Mouse (Mus musculus) stomach, embryonic 15.5 days (tissue): Measurements from ENCODE around the gene Mgat2. TPM values are rescaled to one million over a fixed set of nuclear protein-coding genes. Genes with fewer than 3 reads are reported as not detected.
"Not testable (repeated sequence)": the region's sequence is repeated elsewhere in the genome, so short reads cannot be mapped to it uniquely, and the experiment has no call there.

ENCODE experiments used
- ATAC-seq: fragments of 200-750 bp; cut with Nextera tagmentation; 2 replicates; pipeline ENCODE4 v1.8.0; 2017; ENCODE audit warnings: low read depth, moderate number of reproducible peaks, moderate TSS enrichment; ENCODE audit not compliant: insufficient read depth, low FRiP score
- H3K27ac ChIP-seq: fragments of 300-500 bp; sonication (generic); 2 replicates; pipeline ENCODE4 v1.5.1; 2015; ENCODE audit warnings: mild to moderate bottlenecking, inconsistent platforms
- H3K27me3 ChIP-seq: fragments of 300-500 bp; sonication (generic); replicated peaks from 2 replicates; pipeline ENCODE4 v1.6.1; 2015; ENCODE audit warnings: inconsistent platforms
- H3K36me3 ChIP-seq: fragments of 300-500 bp; sonication (generic); 2 replicates; pipeline ENCODE4 v1.6.1; 2015; ENCODE audit warnings: inconsistent platforms
- H3K4me1 ChIP-seq: fragments of 300-500 bp; sonication (generic); 2 replicates; pipeline ENCODE4 v1.6.1; 2015; ENCODE audit warnings: inconsistent platforms
- H3K4me2 ChIP-seq: fragments of 300-500 bp; sonication (generic); 2 replicates; pipeline ENCODE4 v1.6.1; 2015; ENCODE audit warnings: mild to moderate bottlenecking, inconsistent platforms
- H3K4me3 ChIP-seq: fragments of 300-500 bp; sonication (generic); replicated peaks from 2 replicates; pipeline ENCODE4 v1.5.1; 2015; ENCODE audit warnings: inconsistent platforms
- H3K9ac ChIP-seq: fragments of 300-500 bp; sonication (generic); 2 replicates; pipeline ENCODE4 v1.6.1; 2015; ENCODE audit warnings: inconsistent platforms
- H3K9me3 ChIP-seq: fragments of 300-500 bp; sonication (generic); 2 replicates; pipeline ENCODE4 v1.6.1; 2016; ENCODE audit warnings: inconsistent platforms
- WGBS: fragments of 180-500 bp; shearing (Covaris S2); methylation state at CpG from one replicate; pipeline ENCODE4 v1.1.7; 2015; 5-methylcytosine and 5-hydroxymethylcytosine counted together
- polyA plus RNA-seq: library from polyadenylated mRNA; unstranded; fragments of >200 nt; fragmentation: Nextera tagmentation; extraction: Ambion mirVana; gene quantifications from 2 replicates; pipeline ENCODE4 v1.2.1, GENCODE M21; 2015

Gene Mgat2
- polyA plus RNA-seq = 63.6 and 67.4 TPM in 2 replicates

DNA sequence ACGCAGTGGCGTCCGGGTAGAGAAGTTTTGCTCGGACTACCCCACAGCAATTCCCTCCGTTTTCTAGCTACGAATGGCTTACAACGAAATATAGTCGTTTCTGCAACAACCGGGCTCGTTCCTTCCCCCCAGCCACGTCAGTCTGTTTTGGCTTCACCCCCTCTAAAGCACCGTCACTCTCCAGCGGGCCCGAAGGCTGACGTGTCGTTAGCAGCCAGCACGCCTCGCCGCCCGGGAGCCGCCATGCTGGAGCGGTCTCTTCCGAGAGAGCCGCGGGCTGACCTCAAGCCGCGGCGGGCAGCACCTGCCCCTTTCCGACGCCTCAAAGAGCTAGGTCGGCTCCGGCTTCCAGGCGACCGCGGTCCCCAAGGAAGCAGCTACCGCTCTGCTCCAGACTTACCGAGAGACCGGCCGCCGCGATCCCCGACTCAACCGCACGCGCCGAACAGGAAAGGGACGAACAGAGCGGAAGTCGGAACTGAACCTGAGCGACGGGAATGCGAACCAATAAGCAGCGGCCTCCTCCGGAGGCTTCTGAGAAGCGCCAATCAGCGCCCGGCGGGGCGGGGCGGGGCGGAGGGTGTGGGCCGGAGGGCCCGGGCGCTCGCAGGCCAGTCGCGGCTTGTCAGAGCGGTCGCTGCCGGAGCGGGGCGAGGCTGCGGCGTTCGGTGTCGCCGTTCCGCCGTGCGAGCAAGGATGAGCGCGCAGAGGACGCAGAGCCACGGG lies at the start of gene Mgat2, which contains the start of gene Rpl36al:
TSS of gene Mgat2 (plus strand) at position 575 of the 726 bp plus-strand sequence.
TSS of gene Rpl36al (minus strand) at position 501 of the 726 bp plus-strand sequence.
- under 1% methylated on average over 84 of the region's 84 CpGs for WGBS
- no peaks in the 10 kb centered on the region for H3K27me3 ChIP-seq
- peak; percentile 99 for ATAC-seq
- H3K9ac ChIP-seq = peak within 1 kb of the TSS; percentile 87
- H3K9me3 ChIP-seq = no peaks in the 10 kb centered on the region
- H3K4me1 ChIP-seq = peaks cover 17% of the 10 kb centered on the region
- H3K36me3 ChIP-seq = peaks cover 10% of the 10 kb centered on the region
- peak within 1 kb of the TSS; percentile 92 for H3K27ac ChIP-seq
- peak within 1 kb of the TSS; percentile 95 for H3K4me2 ChIP-seq
- H3K4me3 ChIP-seq = peak within 1 kb of the TSS; percentile 94

DNA sequence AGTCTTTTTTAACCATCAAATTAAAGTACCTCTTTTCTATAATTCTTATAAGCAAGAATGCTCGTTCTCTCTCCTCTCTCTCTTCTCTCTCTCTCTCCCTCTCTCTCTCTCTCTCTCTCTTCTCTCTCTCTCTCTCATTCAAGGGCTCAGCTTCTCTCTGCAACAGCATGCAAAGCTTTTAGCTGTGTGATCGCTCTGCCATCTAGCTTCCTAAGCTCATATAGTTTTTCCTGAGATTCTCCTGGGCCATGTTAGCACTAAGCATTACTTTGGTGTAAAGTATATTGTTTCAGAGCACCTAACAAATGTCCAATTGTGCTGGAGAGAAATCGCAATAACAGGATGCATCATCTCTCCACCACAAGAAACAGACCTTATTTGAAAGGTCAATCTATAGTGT lies 44.8 kb upstream of the Mgat2 start:
- WGBS = 81% methylated on average over 3 of the region's 3 CpGs
- H3K36me3 ChIP-seq = no peaks in the 10 kb centered on the region
- H3K27me3 ChIP-seq = no peaks in the 10 kb centered on the region
- H3K9ac ChIP-seq = no peak overlapping the region
- no peak overlapping the region for H3K27ac ChIP-seq
- no peak for ATAC-seq
- no peaks in the 10 kb centered on the region for H3K9me3 ChIP-seq
- no peak overlapping the region for H3K4me2 ChIP-seq
- no peaks in the 10 kb centered on the region for H3K4me1 ChIP-seq
- H3K4me3 ChIP-seq = no peak overlapping the region

DNA sequence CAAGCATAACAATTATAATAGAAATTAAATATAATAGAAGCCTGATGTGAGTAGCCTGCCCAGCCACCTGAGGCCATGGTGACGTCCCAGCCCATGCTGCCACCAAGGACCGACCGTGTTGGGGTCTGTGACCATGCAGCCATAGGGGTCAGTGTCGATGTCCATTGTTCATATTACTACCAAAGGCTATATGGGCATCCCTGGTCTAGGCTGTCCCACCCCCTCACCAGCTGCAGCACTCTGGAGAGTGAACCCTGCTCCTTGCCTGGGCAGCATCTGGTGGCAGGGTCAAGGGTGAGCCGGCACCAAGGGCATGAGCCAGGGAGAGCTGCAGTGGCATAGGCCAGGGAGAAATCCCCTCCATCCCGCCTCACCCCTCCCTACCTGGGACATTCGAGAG lies 44.1 kb upstream of the Mgat2 start:
- Histone ChIP-seq H3K9me3 (no peaks in the 10 kb centered on the region), H3K27me3 (no peaks in the 10 kb centered on the region), H3K27ac (no peak overlapping the region), H3K4me2 (no peak overlapping the region), H3K36me3 (no peaks in the 10 kb centered on the region), H3K4me3 (no peak overlapping the region), H3K4me1 (no peaks in the 10 kb centered on the region), H3K9ac (no peak overlapping the region)
- ATAC-seq = no peak
- WGBS = 84% methylated on average over 7 of the region's 7 CpGs

DNA sequence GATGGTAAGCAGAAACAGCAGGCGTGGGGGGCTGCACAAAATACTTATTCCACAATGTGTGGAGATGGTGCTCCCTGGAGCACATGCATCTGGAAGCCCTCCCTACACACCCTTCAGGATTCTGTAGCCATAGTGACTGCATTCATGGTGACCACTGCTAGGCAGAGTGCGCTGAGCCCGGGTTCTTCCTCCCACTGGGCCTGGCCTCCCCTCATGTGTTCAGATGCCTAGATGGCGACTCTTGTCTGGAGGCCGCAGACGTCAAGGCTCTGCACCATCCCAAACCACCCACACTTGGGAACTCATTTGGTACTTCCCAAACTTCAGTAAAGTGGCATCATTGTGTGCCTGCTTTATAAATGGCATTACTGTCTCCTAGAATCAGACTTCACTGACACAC lies 40.5 kb upstream of the Mgat2 start:
- Histone ChIP-seq H3K27ac (no peak overlapping the region), H3K9me3 (no peaks in the 10 kb centered on the region), H3K9ac (no peak overlapping the region), H3K36me3 (no peaks in the 10 kb centered on the region), H3K4me2 (no peak overlapping the region), H3K4me1 (no peaks in the 10 kb centered on the region), H3K27me3 (no peaks in the 10 kb centered on the region), H3K4me3 (no peak overlapping the region)
- no peak for ATAC-seq
- WGBS = 77% methylated on average over 6 of the region's 6 CpGs

DNA sequence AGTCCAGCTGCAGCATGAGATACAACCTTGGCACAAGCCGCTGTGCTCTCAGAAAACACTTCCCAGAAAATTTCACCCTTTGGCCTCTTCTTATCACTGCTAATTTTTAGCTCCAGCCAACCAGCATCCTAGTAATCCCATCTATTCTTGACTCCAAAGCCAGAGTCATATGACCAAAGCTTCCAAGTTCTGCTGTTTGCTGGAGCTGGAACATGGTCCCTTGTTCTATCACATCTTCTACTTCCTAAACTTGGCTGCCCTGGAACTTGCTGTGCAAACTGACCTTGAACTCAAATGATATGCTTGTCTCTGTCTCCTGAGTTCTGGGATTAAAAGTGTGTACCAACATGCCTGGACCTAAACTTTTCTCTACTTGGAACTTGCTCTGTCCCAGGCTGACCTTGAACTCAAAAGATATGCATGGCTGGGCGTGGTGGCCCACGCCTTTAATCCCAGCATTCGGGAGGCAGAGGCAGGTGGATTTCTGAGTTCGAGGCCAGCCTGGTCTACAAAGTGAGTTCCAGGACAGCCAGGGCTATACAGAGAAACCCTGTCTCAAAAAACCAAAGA lies 36.7 kb upstream of the Mgat2 start:
- Histone ChIP-seq H3K36me3 (no peaks in the 10 kb centered on the region), H3K9ac (no peak overlapping the region)
- ATAC-seq = no peak

DNA sequence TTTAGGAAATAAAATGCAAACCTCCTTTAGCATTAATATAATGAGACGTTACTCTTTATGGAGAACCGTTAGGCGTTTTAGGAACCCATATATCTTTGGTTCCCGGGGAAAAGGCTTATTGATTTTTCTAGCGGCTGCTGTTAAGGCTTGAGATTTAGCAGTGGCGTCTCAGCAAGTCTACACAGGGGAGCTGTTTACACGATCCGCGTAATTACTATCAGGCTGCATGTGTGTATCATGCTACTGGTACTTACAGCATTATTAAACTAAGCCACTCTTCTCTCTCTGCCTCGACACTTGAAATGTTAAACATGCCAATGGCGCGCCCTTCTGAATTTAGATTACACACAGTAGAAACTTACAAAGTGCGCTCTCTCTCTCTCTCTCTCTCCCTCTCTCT lies 33.9 kb upstream of the Mgat2 start:
- H3K4me1 ChIP-seq = no peaks in the 10 kb centered on the region
- no peaks in the 10 kb centered on the region for H3K9me3 ChIP-seq
- no peak overlapping the region for H3K4me3 ChIP-seq
- H3K4me2 ChIP-seq = no peak overlapping the region
- H3K36me3 ChIP-seq = no peaks in the 10 kb centered on the region
- WGBS = 53% methylated on average over 13 of the region's 13 CpGs
- no peak overlapping the region for H3K27ac ChIP-seq
- no peaks in the 10 kb centered on the region for H3K27me3 ChIP-seq
- no peak for ATAC-seq
- H3K9ac ChIP-seq = no peak overlapping the region

More for the DNA sequence above, 36.7 kb upstream of the Mgat2 start:
- H3K9me3 ChIP-seq = no peaks in the 10 kb centered on the region
- H3K4me1 ChIP-seq = no peaks in the 10 kb centered on the region
- H3K27me3 ChIP-seq = no peaks in the 10 kb centered on the region
- H3K27ac ChIP-seq = no peak overlapping the region
- 85% methylated on average over 5 of the region's 5 CpGs for WGBS
- H3K4me2 ChIP-seq = no peak overlapping the region
- H3K4me3 ChIP-seq = no peak overlapping the region

DNA sequence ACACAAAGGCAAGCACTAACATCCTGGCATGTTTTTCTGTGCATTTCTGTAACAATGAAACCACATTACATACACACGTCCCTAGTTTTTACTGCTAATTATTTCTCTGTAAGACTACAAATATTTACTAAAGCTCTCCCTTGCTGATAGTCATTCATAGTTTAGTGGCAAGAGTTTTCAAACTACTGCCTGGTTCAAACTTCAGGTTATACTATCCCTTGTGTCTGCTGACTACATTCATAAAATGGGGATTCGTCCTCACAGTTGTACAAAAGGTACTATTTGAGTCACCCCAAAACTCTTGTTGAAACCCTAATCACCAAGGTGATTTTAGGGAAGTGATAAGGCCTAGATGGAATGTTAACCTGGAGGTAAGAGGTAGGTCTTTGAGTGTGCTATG lies 28.0 kb upstream of the Mgat2 start:
- ATAC-seq = no peak
- peaks cover 5% of the 10 kb centered on the region; the same call in 1 of the 2 replicates for H3K36me3 ChIP-seq
- H3K27ac ChIP-seq = no peak overlapping the region
- H3K4me1 ChIP-seq = 0 out of 2 replicates have a peak, but pooled peaks cover 3% of the 10 kb centered on the region
- whole genome bisulfite sequencing = 72% methylated on average over 2 of the region's 2 CpGs
- no peak overlapping the region for H3K4me2 ChIP-seq
- H3K9me3 ChIP-seq = no peaks in the 10 kb centered on the region
- no peak overlapping the region for H3K9ac ChIP-seq
- H3K4me3 ChIP-seq = no peak overlapping the region
- no peaks in the 10 kb centered on the region for H3K27me3 ChIP-seq

DNA sequence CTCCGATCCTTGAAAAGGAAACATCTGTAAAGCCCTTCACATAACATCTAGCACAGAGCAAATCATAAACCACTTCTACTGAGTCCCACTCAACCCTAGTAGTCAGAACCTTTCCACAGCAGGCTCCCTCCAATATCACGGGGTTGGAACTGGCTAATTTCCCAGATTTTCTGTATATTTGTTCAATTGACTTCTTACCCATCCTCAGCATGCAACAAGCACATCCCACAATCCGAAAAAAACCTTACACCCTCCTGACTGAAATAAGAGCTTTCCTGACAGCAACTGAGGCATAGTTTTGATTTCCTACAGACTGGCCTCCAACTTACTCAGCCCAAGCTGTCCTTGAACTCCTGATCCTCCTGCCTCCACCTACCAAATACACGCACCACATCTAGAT lies 27.5 kb upstream of the Mgat2 start:
- H3K9ac ChIP-seq = no peak overlapping the region
- no peaks in the 10 kb centered on the region for H3K27me3 ChIP-seq
- H3K27ac ChIP-seq = no peak overlapping the region
- ATAC-seq = no peak
- no peak overlapping the region for H3K4me3 ChIP-seq
- peaks cover 5% of the 10 kb centered on the region; the same call in 1 of the 2 replicates for H3K36me3 ChIP-seq
- H3K4me2 ChIP-seq = no peak overlapping the region
- 0 out of 2 replicates have a peak, but pooled peaks cover 3% of the 10 kb centered on the region for H3K4me1 ChIP-seq
- WGBS = 74% methylated on average over 4 of the region's 4 CpGs
- H3K9me3 ChIP-seq = no peaks in the 10 kb centered on the region

DNA sequence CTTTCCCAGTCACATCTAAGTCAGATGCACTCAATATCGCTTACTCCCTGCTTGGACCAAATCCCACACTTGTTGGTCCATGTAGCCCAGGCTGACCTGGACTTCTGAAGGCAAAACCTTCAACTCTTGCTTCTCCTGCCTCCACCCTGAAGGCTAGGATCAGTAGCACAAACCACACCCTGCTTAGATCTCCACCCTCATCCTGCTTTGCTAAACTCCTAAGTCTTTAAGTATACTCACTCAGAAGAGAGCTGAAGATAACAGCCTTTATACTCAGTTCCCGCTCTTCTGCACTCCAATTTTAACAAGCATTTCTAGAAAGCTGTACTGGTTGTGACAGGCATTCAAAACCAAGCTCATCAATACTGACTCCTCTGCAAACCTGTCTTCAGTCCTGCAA lies 26.9 kb upstream of the Mgat2 start:
- H3K4me2 ChIP-seq = peak overlapping the region; percentile 57; the same call in 1 of the 2 replicates

DNA sequence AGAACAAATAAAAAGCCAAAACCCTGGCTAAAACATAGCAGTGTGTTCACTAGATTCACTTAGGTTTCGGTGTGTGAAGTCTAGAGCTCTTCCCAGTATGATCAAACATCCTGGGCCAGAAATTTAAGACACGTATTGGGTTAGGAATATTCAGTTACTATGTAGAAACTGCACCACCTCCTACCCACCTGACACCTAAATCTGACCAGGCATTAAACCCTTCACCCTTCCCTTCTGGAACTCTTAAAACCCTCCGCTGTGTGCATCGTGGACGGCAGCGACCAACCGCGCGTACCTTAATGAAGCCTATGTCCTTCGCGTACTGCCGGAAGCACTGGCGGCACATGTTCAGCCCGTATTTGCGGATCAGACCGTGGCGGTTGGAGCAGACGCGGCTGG lies 25.6 kb upstream of the Mgat2 start:
- H3K27ac ChIP-seq = peak overlapping the region; percentile 93

More for the DNA sequence above, 26.9 kb upstream of the Mgat2 start:
- Histone ChIP-seq H3K9ac (no peak overlapping the region), H3K4me3 (no peak overlapping the region), H3K27ac (no peak overlapping the region), H3K36me3 (peaks cover 5% of the 10 kb centered on the region; the same call in 1 of the 2 replicates), H3K9me3 (no peaks in the 10 kb centered on the region), H3K4me1 (0 out of 2 replicates have a peak, but pooled peaks cover 3% of the 10 kb centered on the region), H3K27me3 (no peaks in the 10 kb centered on the region)
- no peak for ATAC-seq
- 98% methylated on average over 2 of the region's 2 CpGs for WGBS

DNA sequence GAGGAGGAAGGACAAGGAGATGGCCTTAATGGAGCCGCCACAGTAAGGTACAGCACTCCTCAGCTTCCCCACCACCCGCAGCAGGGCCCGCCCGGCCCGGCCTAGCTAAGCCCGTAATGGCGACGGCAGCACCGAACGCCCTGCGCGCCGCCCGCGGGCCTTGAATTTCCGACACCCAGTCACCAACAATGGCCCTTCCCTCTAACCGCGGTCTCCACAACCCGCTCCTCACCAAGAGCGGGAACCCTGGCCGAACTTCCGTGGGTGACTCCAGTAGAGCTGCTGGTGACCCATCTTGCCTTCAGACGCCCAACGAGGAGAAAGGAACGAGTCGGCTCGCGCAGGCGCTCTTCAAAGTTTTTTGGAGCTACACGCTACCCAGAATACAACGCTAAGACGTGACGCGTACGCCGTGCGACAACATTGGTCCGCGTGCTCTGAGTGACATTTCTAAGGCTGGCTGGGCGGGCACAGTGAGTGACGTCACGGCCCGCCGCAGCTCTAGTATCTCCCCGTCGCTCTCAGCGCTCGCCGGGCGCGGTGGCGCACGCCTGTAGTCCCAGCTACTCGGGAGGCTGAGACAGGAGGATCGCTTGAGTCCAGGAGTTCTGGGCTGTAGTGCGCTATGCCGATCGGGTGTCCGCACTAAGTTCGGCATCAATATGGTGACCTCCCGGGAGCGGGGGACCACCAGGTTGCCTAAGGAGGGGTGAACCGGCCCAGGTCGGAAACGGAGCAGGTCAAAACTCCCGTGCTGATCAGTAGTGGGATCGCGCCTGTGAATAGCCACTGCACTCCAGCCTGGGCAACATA lies 25.0 kb upstream of the Mgat2 start, which contains the start of gene Rps29:
TSS of gene Rps29 (minus strand) at position 422 of the 813 bp plus-strand sequence.
- WGBS = under 1% methylated on average over 59 of the region's 68 CpGs
- peak; percentile 99 for ATAC-seq
- peak within 1 kb of the TSS; percentile 93 for H3K27ac ChIP-seq
- H3K36me3 ChIP-seq, H3K4me1 ChIP-seq, H3K9me3 ChIP-seq, H3K27me3 ChIP-seq: not testable (repeated sequence)
- peak within 1 kb of the TSS; percentile 86 for H3K9ac ChIP-seq
- peak within 1 kb of the TSS; percentile 57 for H3K4me2 ChIP-seq
- H3K4me3 ChIP-seq = peak within 1 kb of the TSS; percentile 73

More for the DNA sequence above, 25.6 kb upstream of the Mgat2 start:
- peaks cover 5% of the 10 kb centered on the region; the same call in 1 of the 2 replicates for H3K36me3 ChIP-seq
- peak overlapping the region; percentile 73 for H3K4me3 ChIP-seq
- ATAC-seq = no peak
- H3K4me2 ChIP-seq = peak overlapping the region; percentile 57
- 0 out of 2 replicates have a peak, but pooled peaks cover 3% of the 10 kb centered on the region for H3K4me1 ChIP-seq
- no peaks in the 10 kb centered on the region for H3K27me3 ChIP-seq
- no peaks in the 10 kb centered on the region for H3K9me3 ChIP-seq
- peak overlapping the region; percentile 86 for H3K9ac ChIP-seq
- under 1% methylated on average over 19 of the region's 19 CpGs for WGBS
